Mouse (Mus musculus) CH12.LX (cell line): ENCODE results near the gene Rassf8.
A peak's percentile ranks its signal among the peaks of the same experiment; 100 is the strongest.

ENCODE experiments used
- CHD2 ChIP-seq: IDR thresholded peaks from 2 replicates; pipeline ENCODE4 v1.6.1; 2011; ENCODE audit warnings: low read length, improper control_type of control experiment
- CTCF ChIP-seq, 2 experiments: IDR thresholded peaks in 1 of 2; conservative IDR thresholded peaks in 1 of 2; 2 replicates each; pipeline ENCODE4 v1.5.1; 2011 to 2012; ENCODE audit warnings: low read depth in 2 of 2, low read length in 2 of 2, improper control_type of control experiment in 1 of 2, inconsistent platforms in 1 of 2, mild to moderate bottlenecking in 1 of 2, moderate library complexity in 1 of 2
- EP300 ChIP-seq: IDR thresholded peaks from 2 replicates; pipeline ENCODE4 v1.6.1; 2011; ENCODE audit warnings: low read length, improper control_type of control experiment
- MAZ ChIP-seq: IDR thresholded peaks from 2 replicates; pipeline ENCODE4 v1.6.1; 2012; ENCODE audit warnings: low read depth, mild to moderate bottlenecking, inconsistent platforms, low read length, improper control_type of control experiment, moderate library complexity
- MYC ChIP-seq: IDR thresholded peaks from 2 replicates; pipeline ENCODE4 v1.6.1; 2011; ENCODE audit warnings: low read depth, mild to moderate bottlenecking, improper control_type of control experiment, low read length
- POLR2A ChIP-seq: IDR thresholded peaks from 2 replicates; pipeline ENCODE4 v1.6.1; 2011; ENCODE audit warnings: low read depth, mild to moderate bottlenecking, improper control_type of control experiment, low read length

DNA sequence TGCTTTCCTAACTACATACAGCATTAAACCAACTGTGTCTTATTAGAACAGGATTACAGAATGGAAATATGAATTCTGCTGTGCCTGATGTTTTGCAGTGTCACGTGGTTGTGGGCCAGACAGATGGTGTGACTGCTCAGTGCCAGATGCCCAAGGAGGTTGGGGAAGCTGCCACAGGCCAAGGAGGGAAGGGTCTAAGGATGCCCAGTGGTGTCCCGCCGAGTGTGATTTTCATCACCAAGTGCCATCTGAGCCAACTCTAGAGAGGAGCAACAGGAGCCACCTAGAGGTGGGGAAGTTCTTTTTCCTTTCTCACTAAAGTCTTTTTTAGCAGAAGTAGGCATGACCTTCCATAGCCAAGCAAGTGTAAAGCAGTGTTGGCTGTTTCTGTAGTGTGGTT, 3.8 kb downstream of the Rassf8 start:
- TF ChIP-seq POLR2A (no peak), CTCF (conservative IDR thresholded peaks at IDR 0.05 in 1 of 2, IDR thresholded peaks at IDR 0.05 in 1 of 2; ENCODE audit: low read depth in 2 of 2, low read length in 2 of 2) (peak in 1 of 2 experiments; percentile 40; a peak in 2 of 4 replicates), MYC (no peak), MAZ (no peak), CHD2 (no peak), EP300 (no peak)
